Mouse (Mus musculus) liver, adult 2 months (tissue): ENCODE data around the gene Prdm5.

Source experiments
- CTCF ChIP-seq: fragments of 200-500 bp; IDR thresholded peaks from 2 replicates; pipeline ENCODE4 v1.5.1; 2011; ENCODE audit warnings: low read depth, low read length, control low read depth
- POLR2A ChIP-seq: fragments of 200-500 bp; IDR thresholded peaks from 2 replicates; pipeline ENCODE4 v1.6.1; 2011; ENCODE audit warnings: low read length, control low read depth; ENCODE audit not compliant: insufficient read depth; ENCODE audit errors: extremely low read depth

DNA sequence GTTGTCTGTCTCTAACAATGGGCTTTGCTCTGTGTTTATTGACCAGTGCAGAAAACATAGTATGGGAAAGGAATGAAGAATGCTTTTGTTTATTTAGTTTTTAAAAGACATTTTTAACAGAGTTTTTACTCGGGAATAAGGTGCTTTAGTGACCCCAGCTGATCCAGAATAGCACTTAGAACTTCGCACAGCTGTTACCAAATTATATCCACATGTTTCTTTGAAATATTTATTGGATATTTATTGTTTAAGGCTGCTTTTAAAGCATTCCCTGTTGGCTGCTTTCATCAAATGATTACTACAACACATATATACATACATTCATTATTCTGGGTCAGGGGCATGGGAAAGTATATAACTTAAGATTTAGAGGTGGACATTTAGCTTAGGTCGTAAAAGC is 32.9 kb downstream of the Prdm5 start:
- TF ChIP-seq POLR2A: no peak
- no peak for TF ChIP-seq CTCF
